Mouse (Mus musculus) forebrain, embryonic 10.5 days (tissue): ENCODE results near the gene Timm10b. TPM values are rescaled to one million over a fixed set of nuclear protein-coding genes. Genes with fewer than 3 reads are reported as not detected.
A peak's percentile ranks its signal among the peaks of the same experiment; 100 is the strongest.

Experiments used
- DNase-seq: peaks from one replicate; pipeline ENCODE4 v3.0.0-alpha.2; 2017; ENCODE audit warnings: low spot score; ENCODE audit errors: extremely low spot score
- H3K27ac ChIP-seq: fragments of 300-500 bp; sonication (generic); 2 replicates; pipeline ENCODE4 v1.5.1; 2016; ENCODE audit warnings: mild to moderate bottlenecking
- H3K27me3 ChIP-seq: fragments of 300-500 bp; sonication (generic); 2 replicates; pipeline ENCODE4 v1.6.1; 2016; ENCODE audit warnings: mild to moderate bottlenecking; ENCODE audit not compliant: poor library complexity, severe bottlenecking
- H3K36me3 ChIP-seq: fragments of 300-500 bp; sonication (generic); replicated peaks from 2 replicates; pipeline ENCODE4 v1.6.1; 2016; ENCODE audit warnings: mild to moderate bottlenecking, moderate library complexity
- H3K4me1 ChIP-seq: fragments of 300-500 bp; sonication (generic); 2 replicates; pipeline ENCODE4 v1.6.1; 2016
- H3K4me3 ChIP-seq: fragments of 300-500 bp; sonication (generic); 2 replicates; pipeline ENCODE4 v1.5.1; 2016; ENCODE audit warnings: mild to moderate bottlenecking, moderate library complexity
- H3K9me3 ChIP-seq: fragments of 300-500 bp; sonication (generic); 2 replicates; pipeline ENCODE4 v1.6.1; 2016; ENCODE audit warnings: mild to moderate bottlenecking, moderate library complexity
- WGBS: fragments of 180-500 bp; shearing (Covaris S2); methylation state at CpG from one replicate; pipeline ENCODE4 v1.1.7; 2016; 5-methylcytosine and 5-hydroxymethylcytosine counted together
- polyA plus RNA-seq: library from polyadenylated mRNA; unstranded; fragments of >200 nt; fragmentation: Nextera tagmentation; extraction: Ambion mirVana; gene quantifications from 2 replicates; pipeline ENCODE4 v1.2.1, GENCODE M21; 2016

The Timm10b gene
- polyA plus RNA-seq, 1 experiment from 2014 or later: 145 TPM

- no peak for DNase-seq
- Histone ChIP-seq H3K9me3 (no peaks in the 10 kb centered on the region), H3K27me3 (peaks cover 34% of the 10 kb centered on the region), H3K4me1 (peaks cover 34% of the 10 kb centered on the region), H3K36me3 (peaks cover 16% of the 10 kb centered on the region), H3K27ac (no peak overlapping the region), H3K4me3 (no peak overlapping the region)
- WGBS: 39% methylated on average over 3 of the region's 3 CpGs
Measured at GRCm38 (mm10) chr7:105628633-105629032, 11.2 kb upstream of the Timm10b start.

- peaks cover 45% of the 10 kb centered on the region for H3K27me3 ChIP-seq
- peaks cover 23% of the 10 kb centered on the region for H3K36me3 ChIP-seq
- WGBS: 22% methylated on average over 4 of the region's 4 CpGs
- peak; percentile 37 for DNase-seq
- peak overlapping the region; percentile 90 for H3K4me3 ChIP-seq
- peak overlapping the region; percentile 92 for H3K27ac ChIP-seq
- H3K4me1 ChIP-seq: peaks cover 46% of the 10 kb centered on the region
- no peaks in the 10 kb centered on the region for H3K9me3 ChIP-seq
Measured at GRCm38 (mm10) chr7:105632551-105632972, 7.3 kb upstream of the Timm10b start.

GRCm38 (mm10) chr7:105633127-105633800 is 6.6 kb upstream of the Timm10b start, which contains the start of gene Trim3:
Gene Trim3, minus strand, starts transcription at chr7:105633571.
- Histone ChIP-seq H3K27me3 (peaks cover 38% of the 10 kb centered on the region), H3K9me3 (no peaks in the 10 kb centered on the region), H3K36me3 (peaks cover 30% of the 10 kb centered on the region), H3K4me1 (peaks cover 46% of the 10 kb centered on the region), H3K27ac (peak within 1 kb of the TSS; percentile 92), H3K4me3 (peak within 1 kb of the TSS; percentile 90)
- peak; percentile 88 for DNase-seq
- WGBS: under 1% methylated on average over 67 of the region's 71 CpGs

DNA sequence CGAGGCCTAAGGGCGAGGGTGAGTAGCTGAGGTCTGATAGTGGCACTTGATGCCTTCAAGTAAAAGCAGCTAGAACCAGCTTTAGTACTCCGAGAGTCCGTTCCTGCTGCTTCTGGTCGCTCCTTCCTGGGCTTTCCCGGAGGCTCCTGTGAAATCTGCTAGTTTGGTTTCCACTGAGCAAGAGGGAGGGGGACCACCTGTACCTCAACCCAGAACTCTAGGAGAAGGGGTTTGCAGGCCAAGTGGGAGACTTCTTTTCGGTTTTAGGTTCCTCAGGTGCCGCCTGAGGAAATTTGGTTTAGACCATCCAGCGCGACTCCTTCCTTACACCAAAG is 6.1 kb upstream of the Timm10b start:
- no peaks in the 10 kb centered on the region for H3K9me3 ChIP-seq
- peaks cover 33% of the 10 kb centered on the region for H3K27me3 ChIP-seq
- peak overlapping the region; percentile 92 for H3K27ac ChIP-seq
- peak overlapping the region; percentile 90 for H3K4me3 ChIP-seq
- DNase-seq: no peak
- H3K4me1 ChIP-seq: peaks cover 44% of the 10 kb centered on the region
- 8% methylated on average over 10 of the region's 10 CpGs for whole genome bisulfite sequencing
- H3K36me3 ChIP-seq: peaks cover 35% of the 10 kb centered on the region

DNA sequence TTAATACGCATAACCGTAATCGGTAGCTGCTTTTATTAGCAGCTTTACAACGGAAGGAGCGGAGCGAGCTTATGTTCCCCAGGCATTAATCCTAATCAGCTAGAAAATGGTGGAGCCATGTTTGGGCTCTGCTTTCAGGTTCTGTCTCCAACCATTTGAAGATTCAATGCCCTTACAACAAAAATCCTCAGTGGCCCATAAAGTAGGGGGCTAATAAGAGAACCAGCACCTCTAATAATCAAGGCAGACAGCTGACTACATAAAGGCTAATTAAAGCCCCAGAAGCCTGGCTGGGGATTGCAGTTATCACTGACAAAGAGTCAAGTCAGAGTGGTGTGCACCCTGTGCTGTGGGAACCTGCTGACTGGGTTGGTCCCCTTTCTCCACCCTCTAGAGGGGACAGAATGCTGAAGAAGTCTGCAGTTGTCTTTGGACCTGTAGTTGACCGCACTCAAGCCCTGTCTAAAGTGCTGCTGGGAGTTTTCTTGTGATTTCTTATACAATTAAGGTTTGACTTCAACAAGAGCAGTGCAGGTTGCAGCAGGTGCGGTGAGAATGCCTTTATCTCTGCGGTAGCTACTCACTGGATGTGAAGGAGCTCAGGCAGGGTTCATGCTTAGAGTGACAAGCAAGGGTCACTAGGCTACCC is 5.5 kb upstream of the Timm10b start:
- no peak for DNase-seq
- Histone ChIP-seq H3K9me3 (no peaks in the 10 kb centered on the region), H3K27me3 (peaks cover 31% of the 10 kb centered on the region), H3K4me3 (peak overlapping the region; percentile 90), H3K36me3 (peaks cover 37% of the 10 kb centered on the region), H3K4me1 (peaks cover 44% of the 10 kb centered on the region), H3K27ac (no peak overlapping the region)
- 58% methylated on average over 9 of the region's 9 CpGs for WGBS

DNA sequence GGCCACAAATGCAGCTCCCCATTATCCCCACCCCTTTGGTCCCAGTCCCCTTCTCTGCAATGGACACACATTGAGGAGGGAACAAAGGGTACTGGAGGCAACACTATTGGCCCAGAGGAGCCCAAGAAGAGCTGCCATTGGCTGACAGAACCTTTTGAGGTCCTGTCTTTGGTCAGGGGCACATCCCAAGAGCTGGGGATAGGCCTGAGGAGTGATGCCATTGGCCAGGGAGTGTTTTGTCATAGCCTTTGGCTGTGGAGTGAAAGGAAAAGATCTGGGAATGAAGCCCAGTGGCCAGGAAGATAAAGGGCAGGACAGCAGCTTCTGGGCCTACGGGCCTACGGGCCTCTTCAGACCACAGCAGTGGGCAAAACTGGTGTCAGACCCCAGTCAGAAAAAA is 4.1 kb upstream of the Timm10b start:
- no peaks in the 10 kb centered on the region for H3K9me3 ChIP-seq
- H3K36me3 ChIP-seq: peaks cover 37% of the 10 kb centered on the region
- peaks cover 28% of the 10 kb centered on the region for H3K27me3 ChIP-seq
- WGBS: 85% methylated on average over 2 of the region's 2 CpGs
- H3K4me1 ChIP-seq: peaks cover 41% of the 10 kb centered on the region
- no peak overlapping the region for H3K4me3 ChIP-seq
- no peak for DNase-seq
- H3K27ac ChIP-seq: no peak overlapping the region

- WGBS: 94% methylated on average over 6 of the region's 6 CpGs
- Histone ChIP-seq H3K4me3 (0 out of 2 replicates have a peak overlapping the region, but pooled peaks have one; percentile 81), H3K4me1 (peaks cover 37% of the 10 kb centered on the region), H3K9me3 (no peaks in the 10 kb centered on the region), H3K36me3 (peaks cover 45% of the 10 kb centered on the region), H3K27me3 (peaks cover 16% of the 10 kb centered on the region), H3K27ac (no peak overlapping the region)
- no peak for DNase-seq
Measured at GRCm38 (mm10) chr7:105638776-105639175, 1.1 kb upstream of the Timm10b start.

GRCm38 (mm10) chr7:105639304-105639703 is 552 bp upstream of the Timm10b start:
- peak overlapping the region; percentile 88 for H3K27ac ChIP-seq

DNA sequence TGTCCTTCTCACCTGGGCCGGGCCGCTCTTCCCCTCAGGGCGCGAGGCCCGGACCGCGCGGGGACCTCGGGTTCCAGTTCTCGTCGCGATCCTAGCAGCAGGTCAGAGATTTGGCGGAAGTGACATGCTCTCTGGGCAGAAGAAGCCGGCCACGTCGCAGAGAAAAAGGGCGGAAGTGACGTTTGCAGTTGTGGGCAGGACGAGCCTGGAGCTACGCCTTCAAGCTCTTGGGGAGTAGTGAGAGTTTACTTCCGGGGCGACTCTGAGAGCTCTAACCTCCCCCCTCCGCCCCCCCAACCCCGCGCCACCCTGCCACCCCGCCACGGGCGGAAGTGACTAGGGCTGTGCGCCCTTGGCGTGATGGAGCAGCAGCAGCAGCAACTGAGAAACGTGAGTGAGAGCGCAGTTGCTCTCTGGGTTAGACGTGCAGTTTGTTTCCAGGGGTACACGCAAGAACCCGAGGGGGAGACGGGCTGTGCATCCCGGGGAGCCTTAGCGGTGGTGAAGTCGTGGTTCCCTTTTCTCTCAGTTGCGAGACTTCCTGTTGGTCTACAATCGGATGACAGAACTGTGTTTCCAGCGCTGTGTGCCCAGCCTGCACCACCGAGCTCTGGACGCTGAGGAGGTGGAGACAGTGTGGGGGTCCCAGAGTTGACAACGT is 507 bp downstream of the Timm10b start, which contains the start of the genes Arfip2 and Gm45799:
Gene Arfip2, minus strand, starts transcription at position 184 of the 661 bp plus-strand sequence.
Gene Gm45799, plus strand, starts transcription at position 320 of the 661 bp plus-strand sequence.
- Histone ChIP-seq H3K4me1 (peaks cover 27% of the 10 kb centered on the region), H3K9me3 (no peaks in the 10 kb centered on the region), H3K4me3 (peak within 1 kb of the TSS; percentile 81), H3K36me3 (peaks cover 49% of the 10 kb centered on the region), H3K27ac (peak within 1 kb of the TSS; percentile 88), H3K27me3 (peaks cover 4% of the 10 kb centered on the region)
- DNase-seq: peak; percentile 98
- WGBS: 0% methylated on average over 45 of the region's 45 CpGs

More at GRCm38 (mm10) chr7:105639304-105639703, 552 bp upstream of the Timm10b start:
- peaks cover 48% of the 10 kb centered on the region for H3K36me3 ChIP-seq
- H3K4me1 ChIP-seq: peaks cover 32% of the 10 kb centered on the region
- H3K27me3 ChIP-seq: peaks cover 14% of the 10 kb centered on the region
- 78% methylated on average over 9 of the region's 9 CpGs for WGBS
- H3K9me3 ChIP-seq: no peaks in the 10 kb centered on the region
- DNase-seq: no peak
- H3K4me3 ChIP-seq: peak overlapping the region; percentile 81

DNA sequence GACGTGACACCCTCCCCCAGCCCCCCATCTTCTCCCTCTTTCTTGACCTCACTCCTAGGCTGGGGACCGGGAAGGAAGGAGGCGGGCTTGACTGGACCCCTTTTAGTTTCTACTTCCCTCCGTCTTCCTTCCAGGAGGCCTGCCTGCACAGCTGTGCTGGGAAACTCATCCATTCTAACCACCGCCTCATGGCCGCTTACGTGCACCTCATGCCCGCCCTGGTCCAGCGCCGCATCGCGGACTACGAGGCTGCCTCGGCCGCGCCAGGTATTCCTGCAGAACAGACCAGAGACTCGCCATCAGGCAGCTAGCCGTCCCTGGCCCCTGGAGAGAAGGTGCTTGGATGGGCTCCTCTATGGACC is 1.0 kb downstream of the Timm10b start:
- WGBS: 2% methylated on average over 18 of the region's 18 CpGs
- H3K4me1 ChIP-seq: peaks cover 27% of the 10 kb centered on the region
- H3K9me3 ChIP-seq: no peaks in the 10 kb centered on the region
- DNase-seq: no peak
- H3K27me3 ChIP-seq: no peaks in the 10 kb centered on the region
- H3K27ac ChIP-seq: peak overlapping the region; percentile 88
- H3K4me3 ChIP-seq: peak overlapping the region; percentile 81
- H3K36me3 ChIP-seq: peaks cover 44% of the 10 kb centered on the region

DNA sequence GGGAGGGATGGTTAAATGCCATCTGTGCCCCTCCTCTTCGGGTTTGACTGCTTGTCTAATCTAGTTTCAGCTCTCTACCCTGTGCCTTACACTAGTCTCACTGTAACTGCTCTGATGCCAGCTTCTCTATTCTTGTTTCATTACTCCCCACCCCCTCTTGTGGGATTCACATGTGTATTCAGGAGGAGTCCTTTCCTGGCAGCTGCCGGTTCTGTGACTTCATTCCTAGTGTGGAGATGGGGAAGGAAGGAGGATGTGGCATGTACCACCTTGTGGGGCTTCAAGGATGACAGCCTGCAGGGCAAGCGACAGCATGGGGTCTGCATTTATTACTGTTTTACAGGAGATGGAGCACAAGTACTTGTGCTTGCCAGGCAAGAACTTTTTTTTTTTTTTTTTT is 2.1 kb downstream of the Timm10b start:
- peaks cover 27% of the 10 kb centered on the region for H3K4me1 ChIP-seq
- no peak overlapping the region for H3K27ac ChIP-seq
- no peaks in the 10 kb centered on the region for H3K27me3 ChIP-seq
- 67% methylated on average over 3 of the region's 3 CpGs for WGBS
- H3K9me3 ChIP-seq: no peaks in the 10 kb centered on the region
- peak overlapping the region; percentile 81; the same call in 1 of the 2 replicates for H3K4me3 ChIP-seq
- H3K36me3 ChIP-seq: peaks cover 34% of the 10 kb centered on the region
- DNase-seq: no peak

DNA sequence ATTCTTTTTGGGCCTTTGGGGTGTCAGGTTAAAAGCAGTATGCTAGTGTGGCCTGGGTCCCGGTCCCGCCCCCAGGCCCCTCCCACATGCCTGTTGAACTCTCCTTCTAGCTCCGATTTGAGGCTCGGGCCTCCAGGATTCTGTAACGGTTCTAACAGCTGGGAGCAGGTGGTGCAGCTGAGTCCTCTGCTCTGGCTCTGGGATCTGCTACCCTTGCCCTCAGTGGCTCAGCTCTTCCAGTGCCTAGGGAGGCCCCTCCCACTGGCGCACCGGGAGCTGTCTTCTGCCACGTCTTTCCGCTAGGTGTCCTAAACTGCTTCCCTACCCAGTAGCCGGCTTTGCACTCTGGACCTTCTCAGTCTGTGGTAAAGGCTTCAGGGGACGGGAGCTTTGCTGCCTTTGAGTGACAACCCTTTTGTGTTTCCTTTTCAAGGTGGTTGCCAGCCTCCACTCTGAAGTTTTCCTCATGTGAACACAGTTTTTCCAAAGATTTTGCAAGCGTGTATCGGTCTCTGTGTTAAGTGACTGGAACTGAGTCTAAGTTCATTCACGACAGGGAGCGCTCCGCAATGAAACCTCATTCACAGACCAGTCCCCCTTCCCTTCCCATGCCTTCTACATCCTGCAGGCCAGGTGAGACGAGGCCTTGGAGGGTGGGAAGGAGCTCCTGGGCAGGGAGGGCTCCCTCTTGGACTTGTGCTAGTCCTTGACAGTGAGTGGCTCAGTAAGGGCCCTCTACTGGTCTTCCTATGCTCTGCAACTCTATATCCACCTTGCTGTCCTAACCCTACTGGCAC is 11.0 kb downstream of the Timm10b start, which contains the start of gene Dnhd1:
Gene Dnhd1, plus strand, starts transcription at position 189 of the 797 bp plus-strand sequence.
- Histone ChIP-seq H3K4me3 (peak within 1 kb of the TSS; percentile 51), H3K9me3 (no peaks in the 10 kb centered on the region), H3K36me3 (peaks cover 4% of the 10 kb centered on the region), H3K27me3 (no peaks in the 10 kb centered on the region), H3K4me1 (peaks cover 17% of the 10 kb centered on the region), H3K27ac (peak within 1 kb of the TSS; percentile 73)
- 1% methylated on average over 17 of the region's 17 CpGs for WGBS
- peak; percentile 74 for DNase-seq
